Mouse (Mus musculus): Measurements from ENCODE around the gene Cdk5rap1.

GRCm38 (mm10) chr2:154372842-154373500, at the start of gene Cdk5rap1:
- TF ChIP-seq POLR2A (IDR thresholded peaks at IDR 0.05; ENCODE audit: insufficient read depth, low read length) (no peak), CTCF (IDR thresholded peaks at IDR 0.05; ENCODE audit: low read depth, low read length) (no peak)

Data from ES-Bruce4 (cell line).